Mouse (Mus musculus) kidney, adult 2 months (tissue): ENCODE data around the gene Atf7ip. TPM values are rescaled to one million over a fixed set of nuclear protein-coding genes. Genes with fewer than 3 reads are reported as not detected.

Experiments
- DNase-seq: peaks from one replicate; pipeline ENCODE4 v3.0.0; 2021
- H3K27ac ChIP-seq: fragments of 200-500 bp; 2 replicates; pipeline ENCODE4 v1.5.1; 2012; ENCODE audit warnings: low read depth, low read length, control low read depth, inconsistent platforms; ENCODE audit not compliant: insufficient read depth
- H3K27me3 ChIP-seq: fragments of 200-500 bp; replicated peaks from 2 replicates; pipeline ENCODE4 v1.6.1; 2012; ENCODE audit warnings: mild to moderate bottlenecking, moderate library complexity, low read length, inconsistent platforms; ENCODE audit not compliant: control insufficient read depth, insufficient read depth
- H3K36me3 ChIP-seq: fragments of 200-500 bp; 2 replicates; pipeline ENCODE4 v1.6.1; 2012; ENCODE audit warnings: mild to moderate bottlenecking, moderate library complexity, low read length, inconsistent platforms; ENCODE audit not compliant: control insufficient read depth, insufficient read depth
- H3K4me1 ChIP-seq: fragments of 200-500 bp; 2 replicates; pipeline ENCODE4 v1.6.1; 2011; ENCODE audit warnings: low read length; ENCODE audit not compliant: control insufficient read depth, insufficient read depth
- H3K4me3 ChIP-seq: fragments of 200-500 bp; 2 replicates; pipeline ENCODE4 v1.5.1; 2011; ENCODE audit warnings: mild to moderate bottlenecking, low read depth, low read length, control low read depth; ENCODE audit not compliant: insufficient read depth
- CTCF ChIP-seq: fragments of 200-500 bp; conservative IDR thresholded peaks from 2 replicates; pipeline ENCODE4 v1.5.1; 2011; ENCODE audit warnings: low read depth, mild to moderate bottlenecking, control low read depth, low read length, moderate library complexity, mixed read lengths; ENCODE audit not compliant: insufficient read depth, insufficient read length
- POLR2A ChIP-seq: fragments of 200-500 bp; IDR thresholded peaks from one replicate; pipeline ENCODE4 v1.6.1; 2011; ENCODE audit warnings: low read depth, low read length, control low read depth
- WGBS: fragments of 180-500 bp; shearing (Covaris S2); methylation state at CpG from one replicate; pipeline ENCODE4 v1.1.7; 2018; 5-methylcytosine and 5-hydroxymethylcytosine counted together
- polyA plus RNA-seq: library from polyadenylated mRNA; depleted of rRNA; stranded (reverse); fragments of >200 nt; gene quantifications from 2 replicates; pipeline ENCODE4 v1.2.3, GENCODE M21; 2012

The Atf7ip gene
- polyA plus RNA-seq, 1 experiment: 13.9 TPM

DNA sequence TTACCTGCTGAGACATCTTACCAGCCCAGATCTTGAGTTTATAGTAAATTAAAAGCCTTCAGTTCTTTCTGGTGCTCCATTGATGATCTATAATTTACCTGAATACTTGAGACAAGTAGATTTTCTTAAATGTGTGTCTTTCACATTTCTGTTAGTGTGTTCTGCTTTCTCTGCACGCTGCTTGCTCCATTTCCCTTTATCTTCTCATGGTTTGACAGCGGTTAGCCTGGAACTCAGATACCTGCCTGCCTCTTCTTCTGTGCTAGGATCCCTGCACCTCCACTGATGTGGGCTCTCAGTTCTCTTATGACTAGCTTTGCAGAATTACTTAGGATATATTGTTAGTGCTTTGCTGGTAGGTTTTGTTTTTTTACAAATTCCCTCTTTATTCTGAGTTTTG, 40.3 kb downstream of the Atf7ip start:
- DNase-seq: no peak
- 98% methylated on average over 2 of the region's 2 CpGs for WGBS
- no peak overlapping the region for H3K4me3 ChIP-seq
- no peak overlapping the region for H3K27ac ChIP-seq
- no peaks in the 10 kb centered on the region for H3K36me3 ChIP-seq
- TF ChIP-seq POLR2A: no peak
- no peak for TF ChIP-seq CTCF
- peaks cover 15% of the 10 kb centered on the region for H3K4me1 ChIP-seq
- H3K27me3 ChIP-seq: no peaks in the 10 kb centered on the region

DNA sequence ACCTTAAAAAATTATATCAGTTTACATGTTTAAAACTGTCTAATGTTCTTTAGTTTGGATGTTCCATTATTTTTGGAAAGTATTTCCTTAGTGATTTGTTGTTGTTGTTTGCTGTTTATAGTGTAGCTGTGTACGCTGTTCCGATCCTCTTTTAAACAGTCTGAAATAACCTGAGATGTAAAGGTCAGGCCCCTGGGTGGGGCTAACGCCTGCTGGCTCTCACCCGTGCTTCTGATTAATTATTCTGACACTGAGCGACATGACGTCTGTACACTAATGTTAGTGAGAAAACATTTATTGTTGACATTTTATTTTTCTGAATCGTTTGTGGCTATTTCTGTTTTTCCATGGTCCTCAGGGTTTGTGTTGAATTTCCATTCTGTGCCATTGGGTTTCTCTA, 41.0 kb downstream of the Atf7ip start:
- no peak for DNase-seq
- WGBS: 56% methylated on average over 7 of the region's 7 CpGs

DNA sequence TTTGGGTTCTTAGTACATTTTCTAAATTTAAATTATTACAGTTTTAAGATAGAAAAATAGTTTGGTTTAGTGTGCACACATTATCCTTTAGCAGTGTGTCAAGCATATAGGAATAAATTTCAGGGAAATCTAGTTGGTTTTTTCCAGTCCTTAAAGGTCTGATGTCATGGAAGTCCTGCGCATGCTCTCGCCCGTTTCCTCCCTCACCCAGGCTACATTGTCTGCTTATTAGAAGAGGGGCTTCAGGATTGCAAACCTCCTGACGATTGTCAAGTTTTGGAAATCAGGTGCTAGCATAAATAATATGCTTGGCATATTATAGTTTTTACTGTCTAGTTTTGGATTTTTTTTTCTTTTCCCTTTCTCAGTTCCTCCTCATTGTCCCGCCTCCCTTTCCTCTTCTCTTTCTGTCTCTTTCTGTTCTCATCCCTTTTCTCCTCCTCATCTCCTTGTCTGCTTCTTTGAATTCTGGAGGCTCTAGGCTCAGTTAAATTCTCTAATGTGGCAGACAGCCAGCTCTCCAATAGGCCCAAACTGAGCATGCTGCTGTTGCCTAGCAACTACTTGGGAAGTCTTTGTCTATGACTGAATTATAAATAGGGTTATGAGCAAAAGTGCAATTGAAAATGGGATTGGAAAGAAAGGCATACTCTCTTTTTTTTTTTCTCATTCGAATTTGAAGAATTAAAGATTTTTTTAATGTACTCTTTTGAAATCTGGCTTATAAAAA, 42.2 kb downstream of the Atf7ip start:
- H3K4me1 ChIP-seq: peaks cover 12% of the 10 kb centered on the region
- no peaks in the 10 kb centered on the region for H3K36me3 ChIP-seq
- peak; percentile 89 for DNase-seq
- no peaks in the 10 kb centered on the region for H3K27me3 ChIP-seq
- 64% methylated on average over 6 of the region's 6 CpGs for whole genome bisulfite sequencing
- no peak overlapping the region for H3K4me3 ChIP-seq
- no peak for TF ChIP-seq CTCF
- TF ChIP-seq POLR2A: no peak
- 0 out of 2 replicates have a peak overlapping the region, but pooled peaks have one; percentile 12 for H3K27ac ChIP-seq

More for the DNA sequence above, 41.0 kb downstream of the Atf7ip start:
- peaks cover 15% of the 10 kb centered on the region for H3K4me1 ChIP-seq
- no peak overlapping the region for H3K4me3 ChIP-seq
- TF ChIP-seq POLR2A: no peak
- TF ChIP-seq CTCF: no peak
- no peaks in the 10 kb centered on the region for H3K27me3 ChIP-seq
- H3K27ac ChIP-seq: no peak overlapping the region
- no peaks in the 10 kb centered on the region for H3K36me3 ChIP-seq

DNA sequence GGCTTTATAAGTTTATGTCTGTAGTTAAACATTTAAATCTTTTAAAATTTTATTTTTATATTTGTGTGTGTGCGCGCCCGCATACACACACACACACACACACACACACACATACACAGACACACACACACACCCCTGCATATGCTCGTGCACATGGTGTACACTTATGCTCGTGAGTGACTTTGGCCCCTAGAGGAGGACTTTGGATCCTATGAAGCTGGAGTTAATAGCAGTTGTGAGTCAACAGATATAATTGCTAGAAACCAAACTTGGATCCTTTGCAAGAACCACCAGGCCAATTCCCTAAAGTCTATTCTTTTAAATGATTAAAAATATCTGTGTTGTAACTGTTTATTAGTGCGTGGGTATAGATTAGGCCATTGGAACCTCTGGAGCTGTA, 42.8 kb downstream of the Atf7ip start:
- TF ChIP-seq CTCF: no peak
- H3K36me3 ChIP-seq: no peaks in the 10 kb centered on the region
- peak; percentile 63 for DNase-seq
- no peak overlapping the region for H3K27ac ChIP-seq
- H3K4me3 ChIP-seq: no peak overlapping the region
- H3K4me1 ChIP-seq: peaks cover 8% of the 10 kb centered on the region
- no peaks in the 10 kb centered on the region for H3K27me3 ChIP-seq
- WGBS: 75% methylated on average over 6 of the region's 6 CpGs

DNA sequence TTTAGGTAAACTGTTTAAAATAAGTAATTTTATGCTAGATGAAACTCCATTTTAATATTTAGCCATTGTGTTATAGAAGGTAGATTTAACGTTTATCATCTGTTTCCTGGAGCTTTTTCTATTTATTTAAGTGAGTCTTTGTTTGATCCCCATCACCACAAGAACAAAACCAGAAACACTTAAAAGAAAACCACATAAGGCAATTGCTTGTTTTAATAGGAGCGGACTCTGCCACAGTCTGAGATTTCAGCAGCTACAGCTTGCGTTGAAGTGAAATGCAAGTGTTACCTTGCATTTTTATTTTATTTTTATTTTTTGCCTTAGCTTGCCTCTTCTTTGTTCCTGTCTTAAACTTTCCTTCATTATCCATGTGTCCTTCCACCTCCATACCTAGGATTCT, 43.6 kb downstream of the Atf7ip start:
- no peaks in the 10 kb centered on the region for H3K27me3 ChIP-seq
- H3K4me1 ChIP-seq: peaks cover 7% of the 10 kb centered on the region
- WGBS: 87% methylated on average over 3 of the region's 3 CpGs
- H3K36me3 ChIP-seq: no peaks in the 10 kb centered on the region
- H3K4me3 ChIP-seq: no peak overlapping the region
- TF ChIP-seq CTCF (no peak), POLR2A (no peak)
- DNase-seq: no peak
- no peak overlapping the region for H3K27ac ChIP-seq

DNA sequence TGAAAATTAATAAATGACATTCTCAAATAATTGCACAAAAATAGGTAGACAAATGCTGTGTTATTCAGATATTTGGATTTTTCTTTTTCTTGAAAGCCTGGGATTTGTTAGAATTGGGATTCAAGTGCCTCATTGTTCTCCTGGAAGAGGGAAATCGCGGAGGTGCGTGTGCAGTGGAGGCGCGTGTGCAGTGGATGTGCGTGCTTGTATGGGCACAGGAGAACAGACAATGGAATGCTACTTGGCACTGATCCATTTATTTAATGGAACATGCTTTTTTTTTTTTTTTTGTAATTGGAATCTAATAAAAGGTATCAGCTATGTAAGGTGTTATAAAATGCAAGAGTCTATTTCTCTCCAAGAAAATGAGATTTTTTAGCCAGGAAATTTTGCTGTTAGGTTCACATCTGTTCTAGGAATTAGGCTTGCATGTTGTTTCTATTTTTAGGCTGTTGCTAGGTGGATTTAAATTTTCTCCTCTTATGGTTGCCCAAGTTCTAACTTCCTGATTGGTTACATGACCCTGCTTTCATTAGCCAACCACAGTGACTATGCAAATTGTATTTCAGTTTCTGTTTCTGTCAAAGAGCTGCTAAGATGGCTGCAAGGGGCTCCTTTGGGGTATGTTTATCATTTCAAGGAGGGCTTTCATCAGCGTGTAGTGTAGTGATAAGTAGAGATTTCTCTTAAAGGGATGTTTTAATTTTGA, 44.8 kb downstream of the Atf7ip start:
- H3K27ac ChIP-seq: peak overlapping the region; percentile 74

DNA sequence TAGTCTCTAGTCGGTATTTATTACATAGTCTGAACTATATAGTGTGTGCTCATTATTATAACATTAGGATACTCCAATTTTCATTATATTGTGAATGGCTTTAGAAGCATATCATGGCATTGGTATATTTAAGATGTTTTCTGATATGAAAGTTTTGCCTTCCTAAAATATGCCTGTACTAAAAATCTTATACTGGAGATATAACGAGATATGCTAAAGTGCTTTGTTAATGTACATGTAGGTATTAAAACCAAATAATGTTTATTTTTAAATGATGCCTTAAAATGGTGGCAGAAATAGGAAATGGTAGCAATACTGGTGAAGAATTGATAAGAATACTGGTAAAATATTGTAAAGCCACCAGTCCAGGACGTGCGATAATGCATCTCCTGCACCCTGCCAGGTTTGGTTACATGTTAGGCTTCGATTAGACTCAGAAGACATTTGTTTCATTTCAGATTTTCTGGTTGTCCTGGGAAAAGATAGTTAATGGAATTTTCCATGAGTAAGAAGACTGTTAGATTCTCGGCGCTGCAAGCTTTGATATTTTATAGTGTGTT, 45.7 kb downstream of the Atf7ip start:
- 83% methylated on average over 7 of the region's 7 CpGs for WGBS
- Histone ChIP-seq H3K27me3 (no peaks in the 10 kb centered on the region), H3K4me3 (no peak overlapping the region), H3K4me1 (peaks cover 7% of the 10 kb centered on the region), H3K27ac (0 out of 2 replicates have a peak overlapping the region, but pooled peaks have one; percentile 38), H3K36me3 (no peaks in the 10 kb centered on the region)
- no peak for DNase-seq
- TF ChIP-seq POLR2A: no peak
- no peak for TF ChIP-seq CTCF

More for the DNA sequence above, 44.8 kb downstream of the Atf7ip start:
- H3K27me3 ChIP-seq: no peaks in the 10 kb centered on the region
- peak overlapping the region; percentile 22; the same call in 1 of the 2 replicates for H3K4me3 ChIP-seq
- TF ChIP-seq CTCF: no peak
- TF ChIP-seq POLR2A: no peak
- 59% methylated on average over 7 of the region's 7 CpGs for WGBS
- DNase-seq: peak; percentile 54
- no peaks in the 10 kb centered on the region for H3K36me3 ChIP-seq
- H3K4me1 ChIP-seq: peaks cover 7% of the 10 kb centered on the region
